Mouse (Mus musculus): ENCODE data around the gene Strn.
"Not testable (repeated sequence)": the region's sequence is repeated elsewhere in the genome, so short reads cannot be mapped to it uniquely, and the experiment has no call there.

The Strn gene

GRCm38 (mm10) chr17:78710258-78710657, 26.7 kb downstream of the Strn start:
- DNase-seq (ENCODE audit: low spot score) = no peak

GRCm38 (mm10) chr17:78708422-78708821, 28.6 kb downstream of the Strn start:
- no peak for DNase-seq (ENCODE audit: low spot score)

GRCm38 (mm10) chr17:78702988-78703387, 34.0 kb downstream of the Strn start:
- DNase-seq (ENCODE audit: low spot score) = no peak

GRCm38 (mm10) chr17:78698965-78699364, 38.0 kb downstream of the Strn start:
- no peak for DNase-seq (ENCODE audit: low spot score)

GRCm38 (mm10) chr17:78697462-78697861, 39.5 kb downstream of the Strn start:
- DNase-seq (ENCODE audit: low spot score) = no peak

- no peak for DNase-seq (ENCODE audit: low spot score)
Observed at GRCm38 (mm10) chr17:78696922-78697321, 40.1 kb downstream of the Strn start.

GRCm38 (mm10) chr17:78689231-78689630, 47.8 kb downstream of the Strn start:
- not testable (repeated sequence) for DNase-seq (ENCODE audit: low spot score)

GRCm38 (mm10) chr17:78687971-78688370, 49.0 kb downstream of the Strn start:
- no peak for DNase-seq (ENCODE audit: low spot score)

GRCm38 (mm10) chr17:78685004-78685403, 52.0 kb downstream of the Strn start:
- no peak for DNase-seq (ENCODE audit: low spot score)

- DNase-seq (ENCODE audit: low spot score) = no peak
Observed at GRCm38 (mm10) chr17:78682351-78682750, 54.6 kb downstream of the Strn start.

- no peak for DNase-seq (ENCODE audit: low spot score)
Observed at GRCm38 (mm10) chr17:78679503-78679902, 57.5 kb downstream of the Strn start.

GRCm38 (mm10) chr17:78676813-78677212, 60.2 kb downstream of the Strn start:
- DNase-seq (ENCODE audit: low spot score) = peak; percentile 36

GRCm38 (mm10) chr17:78664962-78665545, 71.9 kb downstream of the Strn start:
- DNase-seq (ENCODE audit: low spot score) = peak; percentile 25

- DNase-seq (ENCODE audit: low spot score) = no peak
Observed at GRCm38 (mm10) chr17:78654841-78655240, 82.2 kb downstream of the Strn start.

GRCm38 (mm10) chr17:78643853-78644475, 93.0 kb downstream of the Strn start:
- no peak for DNase-seq (ENCODE audit: low spot score)

GRCm38 (mm10) chr17:78642259-78642658, 94.7 kb downstream of the Strn start:
- no peak for DNase-seq (ENCODE audit: low spot score)

- DNase-seq (ENCODE audit: low spot score) = no peak
Observed at GRCm38 (mm10) chr17:78640387-78640786, 96.6 kb downstream of the Strn start.

- DNase-seq (ENCODE audit: low spot score) = no peak
Observed at GRCm38 (mm10) chr17:78639099-78639498, 97.9 kb downstream of the Strn start.

GRCm38 (mm10) chr17:78637140-78637539, 99.9 kb downstream of the Strn start:
- no peak for DNase-seq (ENCODE audit: low spot score)

- no peak for DNase-seq (ENCODE audit: low spot score)
Observed at GRCm38 (mm10) chr17:78635616-78636015, 101.4 kb downstream of the Strn start.

GRCm38 (mm10) chr17:78624941-78625340, 112.1 kb downstream of the Strn start:
- DNase-seq (ENCODE audit: low spot score) = no peak

GRCm38 (mm10) chr17:78621863-78622262, 115.1 kb downstream of the Strn start:
- no peak for DNase-seq (ENCODE audit: low spot score)

- no peak for DNase-seq (ENCODE audit: low spot score)
Observed at GRCm38 (mm10) chr17:78620740-78621139, 116.3 kb downstream of the Strn start.

- no peak for DNase-seq (ENCODE audit: low spot score)
Observed at GRCm38 (mm10) chr17:78619981-78620380, 117.0 kb downstream of the Strn start.

Measured in layer of hippocampus, adult 11-12 months (tissue).